Mouse (Mus musculus): ENCODE measurements around the gene Fam234a. TPM values are rescaled to one million over a fixed set of nuclear protein-coding genes. Genes with fewer than 3 reads are reported as not detected.
"Not testable (repeated sequence)": the region's sequence is repeated elsewhere in the genome, so short reads cannot be mapped to it uniquely, and the experiment has no call there.

Gene Fam234a
- polyA plus RNA-seq (2012; rRNA removed): 186 and 243 TPM in 2 replicates

GRCm38 (mm10) chr17:26244101-26244841, at the start of gene Fam234a:
Gene Fam234a (minus strand): TSS chr17:26244242.
- DNase-seq (ENCODE audit: low read depth, low spot score): no peak
- WGBS: 5% methylated on average over 33 of the region's 33 CpGs

DNA sequence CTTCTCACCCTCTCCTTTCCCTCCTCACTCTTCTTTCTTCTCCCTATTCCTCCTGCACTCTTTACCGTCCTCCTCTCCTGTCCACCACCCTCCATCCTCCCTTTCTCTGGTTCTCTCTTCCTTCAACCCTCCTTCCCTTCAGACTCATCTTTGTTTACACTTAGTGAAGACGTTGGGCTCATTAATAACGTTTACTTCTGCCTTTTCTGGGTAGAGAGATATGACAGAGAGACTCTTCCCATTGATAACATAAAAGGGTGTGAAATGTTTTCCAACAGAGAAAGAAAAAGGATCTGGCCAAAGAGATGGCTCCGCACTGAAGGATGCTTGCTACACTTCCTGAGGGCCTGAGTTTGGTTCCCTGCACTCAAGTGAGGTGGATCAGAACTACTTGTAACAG, 45.4 kb upstream of the Fam234a start:
- DNase-seq (ENCODE audit: low read depth, low spot score): no peak
- WGBS: 73% methylated on average over 4 of the region's 4 CpGs

DNA sequence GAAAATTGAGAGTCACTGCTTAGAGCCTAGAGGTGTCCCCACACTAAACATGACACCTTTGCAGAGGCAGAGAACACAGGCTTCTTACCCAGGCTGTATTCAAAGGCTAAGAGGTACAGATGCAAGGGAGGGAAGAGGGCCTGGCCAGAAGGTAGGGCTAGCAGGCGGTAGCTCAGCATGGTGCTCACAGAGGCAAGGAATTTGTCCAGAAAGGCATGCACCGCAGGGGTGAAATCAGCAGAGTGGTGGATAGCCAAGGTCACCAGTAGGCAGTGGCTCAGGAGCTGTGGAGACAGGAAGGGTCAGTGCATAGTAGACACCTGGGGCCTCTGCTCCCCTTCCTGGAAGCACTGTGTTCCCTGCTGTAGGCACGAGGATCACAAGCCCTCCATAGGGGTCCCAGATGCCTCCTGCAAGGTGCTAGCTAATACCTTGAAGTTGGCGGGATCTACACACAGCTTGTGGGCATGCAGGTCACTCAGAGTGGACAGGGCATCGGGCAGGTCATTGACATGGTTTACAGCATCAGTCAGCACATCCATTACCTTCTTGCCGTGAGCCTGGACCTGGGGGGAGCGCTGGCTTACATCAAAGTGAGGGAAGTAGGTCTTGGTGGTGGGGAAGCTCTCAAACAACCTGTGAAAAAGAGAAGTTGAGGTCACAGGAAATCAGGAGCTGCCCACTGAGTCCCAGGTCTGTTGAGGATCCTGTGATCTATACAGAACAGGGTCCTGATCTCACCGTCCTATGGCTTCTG, 42.3 kb upstream of the Fam234a start:
- no peak for DNase-seq (ENCODE audit: low read depth, low spot score)
- 89% methylated on average over 8 of the region's 8 CpGs for WGBS

DNA sequence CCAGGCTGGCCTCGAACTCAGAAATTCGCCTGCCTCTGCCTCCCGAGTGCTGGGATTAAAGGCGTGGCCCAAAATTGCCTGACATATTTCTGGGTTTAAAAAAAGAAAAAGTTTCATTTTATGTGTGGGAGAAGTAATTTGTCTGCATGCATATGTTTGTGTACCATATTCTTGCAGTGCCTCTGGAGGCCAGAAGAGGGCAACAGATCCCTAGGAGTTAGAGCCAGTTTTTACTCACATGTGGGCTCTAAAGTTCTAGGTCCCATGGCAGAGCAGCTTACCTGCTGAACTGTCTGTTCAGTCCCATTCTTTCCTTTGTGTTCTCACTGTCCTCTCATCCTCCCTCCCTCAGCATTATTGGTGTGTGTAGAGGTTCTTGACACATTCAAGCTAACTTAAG, 32.7 kb upstream of the Fam234a start:
- WGBS: 87% methylated on average over 4 of the region's 4 CpGs
- DNase-seq (ENCODE audit: low read depth, low spot score): no peak

DNA sequence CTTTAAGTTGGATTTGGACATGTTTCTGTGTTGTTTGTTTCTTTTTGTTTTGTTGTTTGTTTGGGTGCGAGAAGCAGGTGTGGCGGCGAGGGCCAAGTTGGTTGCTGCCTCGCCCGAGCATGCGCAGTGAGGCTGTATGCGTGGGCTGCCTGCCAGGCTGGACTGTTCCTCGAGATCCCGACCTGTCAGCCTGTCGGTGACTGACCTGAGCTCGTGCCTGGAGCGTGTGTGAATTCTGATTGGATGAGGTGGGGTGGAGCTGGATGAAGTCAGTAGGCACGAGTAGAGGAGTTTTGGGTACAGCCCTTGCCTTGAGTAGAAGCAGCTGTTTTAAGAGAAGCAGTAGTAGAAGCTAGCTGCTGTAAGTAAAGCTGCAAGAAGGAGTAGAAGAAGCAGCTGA, 31.9 kb upstream of the Fam234a start:
- DNase-seq (ENCODE audit: low read depth, low spot score): no peak
- WGBS: 74% methylated on average over 13 of the region's 13 CpGs

- DNase-seq (ENCODE audit: low read depth, low spot score): no peak
- WGBS: 75% methylated on average over 3 of the region's 3 CpGs
These were observed 28.5 kb upstream of the Fam234a start for GRCm38 (mm10) chr17:26272586-26272985.

DNA sequence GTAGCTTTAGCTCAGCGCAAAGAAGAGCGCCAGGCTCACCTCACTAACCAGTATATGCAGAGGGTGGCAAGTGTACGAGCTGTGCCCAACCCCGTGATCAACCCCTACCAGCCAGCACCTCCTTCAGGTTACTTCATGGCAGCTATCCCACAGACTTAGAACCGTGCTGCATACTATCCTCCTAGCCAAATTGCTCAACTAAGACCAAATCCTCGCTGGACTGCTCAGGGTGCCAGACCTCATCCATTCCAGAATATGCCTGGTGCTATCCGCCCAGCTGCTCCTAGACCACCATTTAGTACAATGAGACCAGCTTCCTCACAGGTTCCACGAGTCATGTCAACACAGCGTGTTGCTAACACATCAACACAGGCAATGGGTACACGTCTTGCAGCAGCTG, 25.5 kb upstream of the Fam234a start:
- DNase-seq (ENCODE audit: low read depth, low spot score): not testable (repeated sequence)
- 91% methylated on average over 10 of the region's 10 CpGs for WGBS

GRCm38 (mm10) chr17:26268851-26269250, 24.8 kb upstream of the Fam234a start:
- WGBS: 81% methylated on average over 1 of the region's 1 CpGs
- no peak for DNase-seq (ENCODE audit: low read depth, low spot score)

- DNase-seq (ENCODE audit: low read depth, low spot score): no peak
- 90% methylated on average over 3 of the region's 3 CpGs for WGBS
These were observed 18.3 kb upstream of the Fam234a start for GRCm38 (mm10) chr17:26262384-26262783.

GRCm38 (mm10) chr17:26261826-26262225, 17.8 kb upstream of the Fam234a start:
- DNase-seq (ENCODE audit: low read depth, low spot score): no peak

DNA sequence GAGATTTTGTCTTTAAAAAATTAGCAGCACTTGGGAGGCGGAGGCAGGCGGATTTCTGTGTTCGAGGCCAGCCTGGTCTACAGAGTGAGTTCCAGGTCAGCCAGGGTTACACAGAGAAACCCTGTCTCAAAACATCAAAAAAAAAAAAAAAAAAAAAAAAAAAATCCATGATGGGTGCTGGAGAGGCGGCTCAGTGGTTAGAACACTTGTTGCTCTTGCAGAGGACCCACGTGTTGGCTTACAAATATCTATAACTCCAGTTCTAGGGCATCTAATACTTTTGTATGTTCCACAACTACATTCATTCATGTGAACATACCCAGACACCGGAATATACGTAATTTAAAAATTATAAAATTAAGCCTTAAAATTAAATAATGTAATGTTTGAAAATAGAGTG, 11.3 kb upstream of the Fam234a start:
- WGBS: 92% methylated on average over 7 of the region's 7 CpGs
- no peak for DNase-seq (ENCODE audit: low read depth, low spot score)

More at GRCm38 (mm10) chr17:26261826-26262225, 17.8 kb upstream of the Fam234a start:
- WGBS: 65% methylated on average over 4 of the region's 4 CpGs

GRCm38 (mm10) chr17:26253399-26253798, 9.4 kb upstream of the Fam234a start:
- 0% methylated on average over 24 of the region's 24 CpGs for WGBS
- DNase-seq (ENCODE audit: low read depth, low spot score): no peak

GRCm38 (mm10) chr17:26252539-26253251, 8.7 kb upstream of the Fam234a start, which contains the start of gene Luc7l:
Gene Luc7l (plus strand): TSS chr17:26252896.
- peak; percentile 97 for DNase-seq (ENCODE audit: low read depth, low spot score)
- under 1% methylated on average over 43 of the region's 43 CpGs for WGBS

DNA sequence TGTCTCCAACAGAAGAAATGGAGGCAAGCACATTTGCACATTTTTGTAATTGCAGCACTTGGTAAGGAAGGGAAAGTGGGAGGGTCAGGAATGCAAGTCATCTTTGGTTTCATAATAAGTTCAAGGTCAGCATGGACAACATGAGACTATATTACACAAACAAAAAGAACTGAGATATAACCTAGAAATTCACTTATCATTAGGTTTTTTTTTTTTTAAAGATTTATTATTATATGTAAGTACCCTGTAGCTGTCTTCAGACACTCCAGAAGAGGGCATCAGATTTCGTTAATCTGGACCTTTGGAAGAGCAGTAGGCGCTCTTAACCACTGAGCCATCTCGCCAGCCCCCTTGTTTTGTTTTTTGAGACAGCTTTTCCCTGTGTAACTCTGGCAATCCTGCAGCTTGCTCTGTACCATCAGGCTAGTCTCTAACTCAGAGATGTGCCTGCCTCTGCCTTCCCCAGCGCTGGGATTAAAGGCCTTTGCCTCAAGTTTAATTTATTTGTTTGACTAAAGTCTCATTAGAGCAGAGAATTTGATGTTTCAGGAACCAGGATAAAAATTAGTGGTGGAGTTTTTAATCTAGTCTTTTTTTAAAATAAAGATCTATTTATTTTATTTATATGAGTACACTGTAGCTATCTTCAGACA, 8.0 kb upstream of the Fam234a start:
- WGBS: 51% methylated on average over 4 of the region's 4 CpGs
- no peak for DNase-seq (ENCODE audit: low read depth, low spot score)

DNA sequence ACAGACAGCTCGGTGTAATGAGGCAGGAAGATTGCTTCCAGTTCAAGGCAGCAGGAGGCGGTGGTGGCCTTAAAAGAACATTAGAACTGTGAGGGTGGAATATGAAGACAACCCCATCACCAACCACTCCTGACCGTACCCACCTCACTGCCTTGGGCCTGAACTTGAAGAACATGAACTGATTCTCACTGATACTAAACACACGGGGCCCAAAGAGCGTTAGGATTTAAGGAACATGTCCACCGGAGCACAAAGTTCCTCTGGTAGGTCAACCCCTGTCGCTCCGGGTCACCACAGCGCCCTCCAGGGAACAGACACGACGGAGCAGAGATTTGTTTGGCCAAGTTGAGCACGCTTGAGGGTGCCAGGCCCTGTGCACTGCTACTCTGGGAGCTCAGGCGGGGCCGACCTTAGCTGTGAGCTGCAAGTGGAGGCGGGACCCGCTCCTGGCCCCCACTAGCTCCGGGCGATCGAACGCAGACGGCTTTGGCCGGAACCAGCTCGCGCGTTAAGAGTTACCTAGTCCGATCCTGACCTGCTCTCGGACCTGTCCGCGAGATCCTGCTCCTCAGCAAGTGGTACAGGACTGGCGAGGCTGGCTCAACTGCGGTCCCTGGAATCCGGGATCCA, 456 bp downstream of the Fam234a start:
- no peak for DNase-seq (ENCODE audit: low read depth, low spot score)
- WGBS: under 1% methylated on average over 32 of the region's 32 CpGs

DNA sequence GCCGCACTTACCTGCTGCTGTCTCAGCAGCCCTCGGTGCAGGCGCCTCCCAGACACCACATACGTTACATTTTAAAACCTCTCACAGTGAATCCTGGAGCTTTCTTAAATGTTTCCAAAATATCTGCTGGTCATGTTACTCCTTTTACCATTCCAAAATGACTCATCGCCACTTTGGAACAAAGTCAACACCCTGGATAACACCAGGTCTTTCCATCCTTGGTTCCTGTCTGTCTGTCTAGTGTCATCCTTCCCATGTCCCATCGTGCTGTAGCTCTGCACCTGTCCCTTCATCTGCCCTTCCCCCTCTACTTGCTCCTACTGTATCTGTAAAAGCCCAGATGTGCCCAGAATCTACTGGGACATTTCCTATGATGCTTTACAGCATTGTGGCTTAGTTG, 3.1 kb downstream of the Fam234a start:
- no peak for DNase-seq (ENCODE audit: low read depth, low spot score)
- WGBS: 28% methylated on average over 6 of the region's 6 CpGs

GRCm38 (mm10) chr17:26240120-26240790, 3.8 kb downstream of the Fam234a start:
- WGBS: 29% methylated on average over 6 of the region's 6 CpGs

DNA sequence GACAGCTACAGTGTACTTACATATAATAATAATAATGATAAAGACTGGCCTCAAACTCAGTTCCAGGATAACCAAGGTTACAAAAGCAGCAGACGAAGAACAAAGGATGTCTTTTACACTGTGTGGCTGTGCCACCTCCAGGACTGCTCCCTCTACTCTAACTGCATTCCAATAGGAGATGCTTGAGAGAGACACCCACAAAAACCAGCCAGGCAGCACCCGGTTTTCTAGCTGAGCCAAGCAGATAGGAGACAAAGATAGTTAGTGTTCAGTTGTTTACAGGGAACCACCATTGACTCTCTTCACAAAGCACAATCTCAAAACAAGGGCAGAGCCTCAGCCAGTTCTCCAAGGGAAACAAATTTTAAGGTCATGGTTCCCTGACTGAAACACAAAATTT, 4.5 kb downstream of the Fam234a start:
- 34% methylated on average over 2 of the region's 2 CpGs for WGBS
- no peak for DNase-seq (ENCODE audit: low read depth, low spot score)

More at GRCm38 (mm10) chr17:26240120-26240790, 3.8 kb downstream of the Fam234a start:
- no peak for DNase-seq (ENCODE audit: low read depth, low spot score)

GRCm38 (mm10) chr17:26237667-26238066, 6.4 kb downstream of the Fam234a start:
- WGBS: 31% methylated on average over 10 of the region's 10 CpGs
- DNase-seq (ENCODE audit: low read depth, low spot score): no peak
